Mouse (Mus musculus) liver, embryonic 16.5 days (tissue): ENCODE data around the gene Dstn. TPM values are rescaled to one million over a fixed set of nuclear protein-coding genes. Genes with fewer than 3 reads are reported as not detected.

Experiments
- ATAC-seq: fragments of 200-750 bp; cut with Nextera tagmentation; 2 replicates; pipeline ENCODE4 v1.8.0; 2017; ENCODE audit warnings: low read depth, mild to moderate bottlenecking, moderate number of reproducible peaks, moderate library complexity
- H3K27ac ChIP-seq: fragments of 300-500 bp; sonication (generic); 2 replicates; pipeline ENCODE4 v1.5.1; 2014; ENCODE audit warnings: mild to moderate bottlenecking, low read length
- H3K27me3 ChIP-seq: fragments of 300-500 bp; sonication (generic); 2 replicates; pipeline ENCODE4 v1.6.1; 2014; ENCODE audit warnings: low read depth, low read length, mixed read lengths; ENCODE audit not compliant: control insufficient read depth, insufficient read depth
- H3K36me3 ChIP-seq: fragments of 300-500 bp; sonication (generic); 2 replicates; pipeline ENCODE4 v1.6.1; 2014; ENCODE audit warnings: mild to moderate bottlenecking; ENCODE audit not compliant: control insufficient read depth, insufficient read depth
- H3K4me1 ChIP-seq: fragments of 300-500 bp; sonication (generic); 2 replicates; pipeline ENCODE4 v1.6.1; 2014; ENCODE audit warnings: low read depth, low read length, mixed read lengths; ENCODE audit not compliant: control insufficient read depth
- H3K4me2 ChIP-seq: fragments of 300-500 bp; sonication (generic); 2 replicates; pipeline ENCODE4 v1.6.1; 2014; ENCODE audit warnings: low read depth, low read length, mixed read lengths
- H3K4me3 ChIP-seq: fragments of 300-500 bp; sonication (generic); 2 replicates; pipeline ENCODE4 v1.5.1; 2014; ENCODE audit warnings: low read depth, mild to moderate bottlenecking, low read length
- H3K9ac ChIP-seq: fragments of 300-500 bp; sonication (generic); 2 replicates; pipeline ENCODE4 v1.6.1; 2014; ENCODE audit warnings: low read depth, low read length
- H3K9me3 ChIP-seq: fragments of 300-500 bp; sonication (generic); replicated peaks from 2 replicates; pipeline ENCODE4 v1.6.1; 2016; ENCODE audit warnings: low read length; ENCODE audit not compliant: control insufficient read depth
- WGBS: fragments of 180-500 bp; shearing (Covaris S2); extraction: QIAGEN DNeasy Blood & Tissue Kit; methylation state at CpG from one replicate; pipeline ENCODE4 v1.1.7; 2014; ENCODE audit not compliant: insufficient replicate concordance; 5-methylcytosine and 5-hydroxymethylcytosine counted together
- polyA plus RNA-seq: library from polyadenylated mRNA; unstranded; fragments of >200 nt; fragmentation: Nextera tagmentation; extraction: Ambion mirVana; gene quantifications from 2 replicates; pipeline ENCODE4 v1.2.1, GENCODE M21; 2015

Gene Dstn
- polyA plus RNA-seq, 1 experiment from 2014 or later = 137 TPM

DNA sequence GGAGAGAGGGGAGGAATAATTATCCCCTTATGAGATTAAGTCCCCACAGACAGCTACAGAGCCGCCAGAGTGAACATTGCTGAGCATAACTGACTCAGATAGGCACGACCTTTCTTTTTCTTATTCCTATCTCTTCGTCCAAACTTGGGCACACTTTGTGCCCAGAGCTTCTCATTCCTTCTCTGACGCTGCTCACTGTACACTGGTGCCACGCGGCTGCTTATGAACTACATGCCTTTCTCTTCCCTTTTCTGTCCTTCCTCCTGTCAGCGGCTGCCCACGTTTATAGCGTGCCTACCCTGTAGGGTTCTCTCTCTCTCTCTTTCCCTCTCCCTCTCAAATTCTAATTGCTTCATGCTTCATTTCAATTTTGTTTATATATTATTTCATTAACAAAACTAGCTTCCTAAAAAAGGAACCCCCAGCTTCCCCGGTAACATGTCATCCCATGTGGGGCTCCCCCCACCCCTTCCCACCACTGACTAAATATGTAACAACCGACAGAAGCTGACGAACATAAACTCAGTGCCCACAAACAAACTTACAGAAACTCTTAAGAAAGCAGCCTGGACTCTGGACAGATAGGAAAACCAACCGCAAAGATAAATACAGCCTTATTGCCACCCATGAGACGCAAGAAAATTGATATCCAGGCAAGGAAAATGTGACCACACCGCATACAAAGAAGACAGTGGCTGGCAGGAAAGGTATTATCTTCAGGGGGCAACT, 25.8 kb upstream of the Dstn start:
- Histone ChIP-seq H3K9ac (no peak overlapping the region), H3K27ac (no peak overlapping the region), H3K4me3 (no peak overlapping the region), H3K4me1 (no peaks in the 10 kb centered on the region; the same call in 1 of the 2 replicates), H3K36me3 (no peaks in the 10 kb centered on the region), H3K9me3 (no peaks in the 10 kb centered on the region), H3K4me2 (no peak overlapping the region), H3K27me3 (no peaks in the 10 kb centered on the region)
- WGBS = 47% methylated on average over 15 of the region's 15 CpGs
- no peak for ATAC-seq

DNA sequence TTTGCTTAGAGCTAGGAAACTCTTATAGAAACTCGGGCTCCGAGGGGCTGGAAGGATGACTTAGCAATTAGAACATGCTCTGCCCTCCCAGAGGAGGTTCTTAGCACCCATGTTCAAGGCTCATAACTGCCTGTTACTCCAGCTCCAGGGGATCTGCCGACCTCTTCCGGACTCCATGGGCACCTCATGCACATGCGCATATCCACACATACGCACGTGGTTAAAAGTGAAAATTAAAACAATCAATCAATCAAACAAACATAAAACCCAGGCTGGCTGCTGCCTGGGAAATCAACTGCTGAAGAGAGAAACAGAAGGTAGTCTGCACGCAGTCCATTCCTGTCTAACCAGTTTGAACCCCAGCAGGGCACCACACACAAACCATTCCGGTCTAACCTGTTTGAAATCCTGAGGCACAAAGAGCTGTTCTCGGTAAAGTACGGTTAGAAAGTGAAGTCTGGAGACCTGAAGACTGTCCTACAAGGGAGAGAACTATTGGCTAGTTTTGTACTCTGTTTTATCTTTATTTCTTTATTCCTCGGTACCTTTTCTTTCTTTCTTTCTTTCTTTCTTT, 25.2 kb upstream of the Dstn start:
- H3K27me3 ChIP-seq = no peaks in the 10 kb centered on the region
- H3K36me3 ChIP-seq = no peaks in the 10 kb centered on the region
- H3K9me3 ChIP-seq = no peaks in the 10 kb centered on the region
- no peak overlapping the region for H3K4me3 ChIP-seq
- no peak overlapping the region for H3K9ac ChIP-seq
- ATAC-seq = no peak
- no peak overlapping the region for H3K27ac ChIP-seq
- 45% methylated on average over 12 of the region's 12 CpGs for WGBS
- H3K4me2 ChIP-seq = no peak overlapping the region
- H3K4me1 ChIP-seq = no peaks in the 10 kb centered on the region; the same call in 1 of the 2 replicates

DNA sequence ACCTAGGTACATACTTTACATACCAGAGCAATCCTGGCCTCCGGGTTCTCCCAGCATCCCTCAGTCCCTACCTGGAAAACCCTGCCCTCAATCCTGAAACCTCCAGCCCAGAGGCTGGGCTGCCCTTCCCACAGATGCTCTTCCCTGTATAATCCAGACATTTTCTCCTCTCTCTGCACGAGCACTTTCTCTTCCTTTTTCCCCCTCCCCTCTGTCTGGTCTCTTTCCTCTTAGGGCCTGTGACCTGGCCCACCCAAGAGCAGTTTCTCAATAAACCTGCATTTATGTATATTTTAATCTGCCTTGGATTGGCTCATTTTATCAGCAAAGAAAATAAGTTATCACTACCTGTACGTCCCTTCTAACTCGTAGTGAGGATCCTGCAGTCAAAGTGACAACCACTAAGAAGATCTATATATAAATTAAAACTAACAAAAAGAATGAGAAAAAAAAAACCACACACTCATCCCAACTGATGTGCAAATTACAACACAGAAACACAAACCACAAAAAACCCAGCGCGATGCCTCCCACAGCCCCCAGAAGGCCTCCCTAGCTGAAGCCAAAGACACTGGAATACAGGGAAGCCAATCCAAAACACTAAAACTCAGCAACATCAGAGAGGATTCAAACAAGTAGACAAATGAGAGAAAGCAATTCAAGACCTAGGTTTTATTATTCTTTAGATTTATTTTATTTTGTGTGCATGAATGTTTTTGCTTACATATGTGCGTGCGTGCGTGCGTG, 23.6 kb upstream of the Dstn start:
- Histone ChIP-seq H3K36me3 (no peaks in the 10 kb centered on the region), H3K27ac (no peak overlapping the region), H3K4me1 (no peaks in the 10 kb centered on the region; the same call in 1 of the 2 replicates), H3K27me3 (no peaks in the 10 kb centered on the region), H3K4me3 (no peak overlapping the region), H3K9me3 (no peaks in the 10 kb centered on the region), H3K9ac (no peak overlapping the region), H3K4me2 (no peak overlapping the region)
- WGBS = 67% methylated on average over 10 of the region's 10 CpGs
- no peak for ATAC-seq

- Histone ChIP-seq H3K36me3 (no peaks in the 10 kb centered on the region), H3K9me3 (no peaks in the 10 kb centered on the region), H3K4me2 (no peak overlapping the region), H3K4me3 (no peak overlapping the region), H3K27ac (no peak overlapping the region), H3K4me1 (no peaks in the 10 kb centered on the region), H3K27me3 (no peaks in the 10 kb centered on the region), H3K9ac (no peak overlapping the region)
- 53% methylated on average over 9 of the region's 9 CpGs for WGBS
- no peak for ATAC-seq
Measured at GRCm38 (mm10) chr2:143899470-143900220, 15.5 kb upstream of the Dstn start.

- ATAC-seq = no peak
- Histone ChIP-seq H3K9me3 (no peaks in the 10 kb centered on the region), H3K4me1 (no peaks in the 10 kb centered on the region), H3K4me2 (no peak overlapping the region), H3K27me3 (no peaks in the 10 kb centered on the region), H3K9ac (no peak overlapping the region), H3K27ac (no peak overlapping the region), H3K4me3 (no peak overlapping the region), H3K36me3 (no peaks in the 10 kb centered on the region)
- WGBS = 66% methylated on average over 5 of the region's 5 CpGs
Measured at GRCm38 (mm10) chr2:143900821-143901351, 14.2 kb upstream of the Dstn start.

- Histone ChIP-seq H3K27ac (no peak overlapping the region), H3K36me3 (no peaks in the 10 kb centered on the region), H3K9me3 (no peaks in the 10 kb centered on the region), H3K4me3 (no peak overlapping the region), H3K9ac (no peak overlapping the region), H3K4me1 (no peaks in the 10 kb centered on the region), H3K4me2 (no peak overlapping the region), H3K27me3 (no peaks in the 10 kb centered on the region)
- ATAC-seq = no peak
- WGBS = 54% methylated on average over 9 of the region's 9 CpGs
Measured at GRCm38 (mm10) chr2:143903376-143904045, 11.6 kb upstream of the Dstn start.

- Histone ChIP-seq H3K27me3 (no peaks in the 10 kb centered on the region), H3K4me3 (no peak overlapping the region), H3K9ac (no peak overlapping the region), H3K4me2 (no peak overlapping the region), H3K9me3 (no peaks in the 10 kb centered on the region), H3K4me1 (no peaks in the 10 kb centered on the region), H3K27ac (no peak overlapping the region), H3K36me3 (no peaks in the 10 kb centered on the region)
- 61% methylated on average over 5 of the region's 5 CpGs for WGBS
- ATAC-seq = no peak
Measured at GRCm38 (mm10) chr2:143904896-143905295, 10.2 kb upstream of the Dstn start.

DNA sequence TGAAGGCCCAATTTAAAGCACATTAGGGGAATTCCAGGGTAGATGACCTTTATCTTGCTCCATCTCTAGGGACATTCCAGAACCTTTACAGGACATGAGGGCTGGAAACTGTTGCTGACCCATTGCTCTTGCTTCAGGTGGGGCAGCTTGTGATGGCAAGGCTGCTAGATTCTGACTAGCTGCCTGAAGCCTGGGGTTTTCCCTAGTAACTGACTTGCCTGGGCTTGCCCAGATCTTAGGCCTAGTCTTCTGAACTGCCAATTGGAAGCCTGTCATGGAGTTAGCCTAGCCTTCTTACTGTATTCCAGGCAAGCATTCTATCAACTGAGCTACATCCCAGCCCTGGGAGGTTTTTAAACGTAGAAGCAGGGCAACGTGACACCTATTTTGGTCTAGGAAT, 5.9 kb upstream of the Dstn start:
- no peak overlapping the region for H3K4me3 ChIP-seq
- H3K9ac ChIP-seq = no peak overlapping the region
- no peak overlapping the region for H3K27ac ChIP-seq
- H3K4me2 ChIP-seq = no peak overlapping the region
- no peaks in the 10 kb centered on the region for H3K9me3 ChIP-seq
- WGBS = 78% methylated on average over 2 of the region's 2 CpGs
- no peak for ATAC-seq
- peaks cover 5% of the 10 kb centered on the region for H3K4me1 ChIP-seq
- H3K36me3 ChIP-seq = no peaks in the 10 kb centered on the region
- H3K27me3 ChIP-seq = no peaks in the 10 kb centered on the region; the same call in 1 of the 2 replicates
